Mouse (Mus musculus) adrenal gland, postnatal 4 days (tissue): Measurements from ENCODE around the gene Aldh18a1. TPM values are rescaled to one million over a fixed set of nuclear protein-coding genes. Genes with fewer than 3 reads are reported as not detected.
"Not testable (repeated sequence)": the region's sequence is repeated elsewhere in the genome, so short reads cannot be mapped to it uniquely, and the experiment has no call there.

ENCODE experiments used
- DNase-seq, 2 experiments: peaks; one replicate each; pipeline ENCODE4 v3.0.0; 2021 to 2022; ENCODE audit warnings: low spot score in 2 of 2, mixed read lengths in 2 of 2
- total RNA-seq, 2 experiments: library from RNA; stranded (reverse); gene quantifications; 2 replicates each; pipeline ENCODE4 v1.2.3; 2021

Aldh18a1 gene
- total RNA-seq, 2 experiments from 2014 or later = 27.7 to 38.2 TPM

DNA sequence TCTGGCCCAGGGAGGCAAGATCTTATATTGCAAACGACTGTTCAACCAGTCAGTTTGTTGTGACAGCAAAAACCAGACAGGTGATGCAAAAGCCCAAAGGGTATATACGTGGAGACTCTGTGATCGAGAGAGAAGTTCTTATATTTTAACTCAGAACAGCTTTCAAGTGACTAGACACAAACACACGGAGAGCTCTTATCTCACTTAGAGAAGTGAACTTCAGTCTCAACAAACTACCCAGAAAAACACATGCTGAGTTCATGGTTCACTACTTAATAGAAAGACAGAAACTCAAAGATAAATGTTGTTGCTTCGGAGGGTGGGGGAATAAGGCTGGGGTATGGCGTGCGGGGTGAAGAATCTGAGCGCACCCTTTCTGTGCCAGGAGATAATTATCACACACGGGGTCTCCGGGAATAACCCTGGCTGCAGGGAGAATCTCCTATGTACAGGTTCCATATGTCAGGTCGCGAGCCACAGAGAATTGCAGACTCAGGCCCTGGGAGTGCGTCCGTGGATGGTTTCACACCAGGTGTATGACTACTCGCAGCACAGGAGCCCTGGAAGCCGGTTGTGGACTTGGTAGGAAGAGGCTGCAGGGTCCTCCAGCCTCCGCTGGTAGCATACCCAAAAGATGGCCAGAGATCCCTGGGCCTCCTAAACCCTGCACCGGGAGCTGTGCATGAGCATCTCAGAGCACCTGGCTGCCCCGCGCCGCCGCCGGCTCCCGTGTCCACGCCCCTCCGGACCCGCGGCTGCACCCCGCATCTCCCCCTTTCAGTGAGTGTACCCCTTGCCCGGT lies 571 bp downstream of the Aldh18a1 start:
- no peak for DNase-seq

DNA sequence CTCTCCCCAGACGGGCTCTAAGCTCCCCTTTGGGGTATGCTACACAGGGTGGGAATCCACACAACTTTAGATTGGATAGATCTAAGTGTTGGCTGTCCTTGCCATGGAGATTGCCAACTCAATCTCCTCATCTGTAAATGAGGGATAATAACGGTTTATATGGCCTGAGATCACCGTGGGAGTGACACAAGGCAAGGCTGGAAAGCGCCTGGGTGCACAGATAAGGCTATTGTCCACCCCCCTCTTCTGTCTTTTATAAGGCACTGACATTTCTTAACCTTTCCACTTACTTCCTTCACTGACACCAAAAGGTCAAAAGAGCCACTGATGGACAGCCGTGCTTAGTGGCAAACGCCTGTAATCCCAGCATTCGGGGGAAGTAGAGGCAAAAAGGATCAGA lies 1.4 kb downstream of the Aldh18a1 start:
- DNase-seq = no peak

DNA sequence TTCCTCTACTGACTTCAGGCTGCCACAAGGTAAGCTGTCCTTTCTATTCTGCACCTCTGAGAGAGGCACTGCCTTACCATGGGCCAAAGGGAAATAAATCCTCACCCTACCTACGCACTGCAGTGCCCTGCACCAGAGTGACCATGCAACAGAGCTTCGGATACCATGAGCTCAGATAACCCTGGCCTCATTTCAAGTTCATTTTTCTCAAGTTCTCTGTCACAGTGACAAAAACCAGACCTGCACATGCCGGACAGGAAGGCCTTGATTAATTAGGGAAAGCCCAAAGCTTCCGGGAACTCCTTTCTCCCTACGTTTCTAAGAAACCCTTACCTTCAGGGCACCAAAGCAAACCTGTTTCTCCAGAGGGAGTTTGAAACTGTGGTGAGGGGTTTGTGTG lies 6.6 kb downstream of the Aldh18a1 start:
- no peak for DNase-seq

DNA sequence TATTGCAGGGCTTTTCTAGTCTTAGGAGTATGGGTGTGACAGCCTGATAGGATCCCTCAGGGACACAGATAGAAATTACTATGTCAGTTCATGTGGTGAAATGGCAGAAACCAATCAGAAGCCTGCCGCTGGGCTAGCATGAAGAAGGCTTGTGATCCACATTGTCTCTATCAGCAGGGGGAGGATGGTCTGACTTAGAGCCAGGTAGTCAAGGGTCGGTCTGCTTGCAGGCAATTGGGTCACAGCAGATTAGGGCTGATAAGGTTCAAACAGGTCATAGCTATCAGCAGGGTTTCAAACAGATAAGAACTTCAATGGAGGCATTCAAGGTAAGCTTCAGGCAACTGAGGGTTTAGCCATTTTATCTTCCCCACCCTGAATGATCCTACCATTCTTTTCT lies 7.4 kb downstream of the Aldh18a1 start:
- no peak for DNase-seq

DNA sequence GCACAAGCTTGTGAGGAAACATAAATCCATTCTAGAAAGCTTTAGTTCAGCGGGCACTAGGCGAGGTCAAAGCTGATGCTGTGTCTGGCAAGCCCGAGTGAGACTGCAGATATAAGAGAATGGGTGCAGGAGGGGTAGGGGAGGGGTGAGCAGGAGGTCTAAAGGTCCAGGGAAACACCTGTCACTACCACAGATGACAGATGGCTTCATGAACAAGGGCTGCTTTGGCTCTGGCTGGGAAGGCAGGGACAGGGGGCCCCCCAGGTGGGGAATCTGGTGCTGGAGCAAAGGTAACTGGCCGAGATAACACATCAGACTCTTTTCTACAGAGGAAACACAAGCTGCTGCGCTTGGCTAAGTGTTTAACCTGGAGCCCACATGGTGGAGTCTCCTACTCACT lies 12.8 kb downstream of the Aldh18a1 start:
- DNase-seq = no peak

DNA sequence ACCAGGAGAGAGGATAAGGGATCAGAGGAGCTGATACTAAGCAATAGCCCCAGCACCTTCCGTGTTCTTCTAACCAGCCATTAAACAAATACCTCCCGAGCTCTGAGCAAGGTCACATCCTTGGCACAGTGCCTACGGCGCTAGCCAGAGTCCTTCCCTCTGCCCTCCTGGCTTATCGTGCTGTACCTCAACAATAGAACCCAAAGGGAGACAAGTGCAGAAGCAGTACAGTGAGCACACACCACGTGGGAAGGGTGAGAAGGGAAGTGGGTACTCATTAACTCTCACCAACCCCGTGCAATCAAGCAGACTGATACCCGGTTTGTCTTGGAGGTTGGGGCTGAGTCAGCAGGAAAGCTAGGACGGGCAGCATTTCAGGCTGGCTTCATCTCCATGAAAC lies 17.5 kb downstream of the Aldh18a1 start:
- DNase-seq = no peak

DNA sequence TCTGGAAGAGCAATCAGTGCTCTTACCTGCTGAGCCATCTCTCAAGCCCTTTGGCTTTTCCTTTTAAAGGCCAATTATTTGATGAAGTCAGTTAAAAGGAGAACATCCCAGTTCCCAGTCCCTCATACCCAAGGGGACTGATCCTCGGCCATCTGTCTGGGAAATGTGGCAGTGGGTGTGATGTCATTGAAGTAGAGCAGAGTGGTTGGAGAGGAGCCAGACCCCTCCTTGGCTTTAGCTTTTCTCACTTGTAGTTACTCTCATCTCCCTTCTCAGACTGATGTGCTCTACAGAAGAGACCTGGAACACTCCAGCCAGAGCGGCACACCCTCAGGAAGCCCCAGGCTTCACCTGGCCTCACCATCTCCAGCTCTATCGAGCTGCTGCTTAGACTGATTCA lies 20.6 kb downstream of the Aldh18a1 start:
- DNase-seq = no peak

DNA sequence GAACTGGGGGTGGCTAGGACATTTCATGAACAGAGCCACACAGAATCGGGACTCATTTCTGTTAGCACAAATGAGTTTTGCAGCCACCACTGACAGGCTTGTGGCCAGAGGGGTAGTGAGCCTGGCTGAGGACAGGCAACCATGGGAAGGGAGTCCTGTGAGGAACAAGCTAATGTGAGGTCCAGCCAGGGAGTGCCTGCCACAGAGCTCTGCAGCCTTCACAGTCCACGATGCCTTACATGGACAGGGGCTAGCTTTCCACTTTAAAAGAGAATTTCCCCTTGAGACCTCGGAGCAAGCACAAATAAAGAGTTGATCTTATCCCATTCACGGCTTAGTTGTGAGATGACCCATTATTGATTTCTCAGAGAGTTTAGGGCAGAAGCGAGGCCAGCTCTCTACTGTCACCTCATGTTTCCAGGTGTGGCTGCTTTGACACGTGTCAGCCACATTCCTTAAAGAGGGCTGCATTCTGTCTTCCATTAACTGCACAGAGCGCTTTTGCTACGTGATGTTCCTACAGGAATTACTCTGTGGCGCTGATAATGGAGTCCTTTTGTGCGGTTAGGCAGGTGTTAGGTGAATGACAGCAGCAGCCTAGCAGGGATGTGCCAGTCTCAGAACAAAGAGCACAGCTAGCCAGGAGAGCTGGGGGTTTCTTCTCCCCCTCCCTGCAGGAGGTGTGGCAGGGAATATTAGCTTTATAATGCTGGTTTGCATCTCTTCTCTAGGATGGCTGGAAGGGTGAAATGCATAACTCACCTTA lies 24.2 kb downstream of the Aldh18a1 start:
- no peak for DNase-seq

DNA sequence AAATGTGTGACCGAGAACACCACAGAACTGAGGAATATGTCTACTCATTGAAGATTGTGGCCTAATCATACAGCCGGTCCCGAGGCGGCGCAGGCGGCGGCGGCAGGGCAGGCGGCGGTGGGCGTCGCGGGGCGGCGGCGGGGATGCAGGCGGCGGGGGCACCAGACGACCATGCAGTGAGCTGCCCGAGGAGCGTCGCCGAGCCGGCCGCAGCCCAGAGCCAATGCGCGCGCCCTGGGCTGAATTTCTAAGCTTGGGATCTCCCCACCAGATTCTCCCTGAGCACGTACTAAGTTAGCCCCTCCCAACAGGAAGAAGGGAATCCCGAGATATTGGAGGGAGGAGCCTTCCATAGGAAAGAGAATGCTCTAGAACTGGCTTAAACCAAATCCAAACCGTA lies 26.7 kb downstream of the Aldh18a1 start:
- DNase-seq = not testable (repeated sequence)

DNA sequence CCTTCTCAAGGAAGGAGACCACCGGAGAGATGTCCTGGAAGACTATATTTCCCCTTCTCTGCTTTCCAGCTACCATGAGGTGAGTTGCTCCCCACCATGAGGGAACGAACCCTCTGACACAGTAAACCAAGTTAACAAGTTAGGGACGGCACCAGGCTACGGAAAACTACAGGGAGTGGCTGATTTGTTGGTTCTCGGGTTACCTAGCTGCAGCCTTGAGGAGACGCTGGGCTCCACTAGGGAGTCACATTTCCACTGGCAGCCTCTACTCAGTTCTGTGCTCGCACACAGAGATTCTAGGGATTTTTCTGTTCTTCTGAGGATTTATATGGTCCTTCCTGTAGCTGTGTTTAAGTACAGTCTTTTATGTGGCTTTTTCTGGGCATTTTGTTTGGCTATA lies 32.2 kb downstream of the Aldh18a1 start:
- no peak for DNase-seq

DNA sequence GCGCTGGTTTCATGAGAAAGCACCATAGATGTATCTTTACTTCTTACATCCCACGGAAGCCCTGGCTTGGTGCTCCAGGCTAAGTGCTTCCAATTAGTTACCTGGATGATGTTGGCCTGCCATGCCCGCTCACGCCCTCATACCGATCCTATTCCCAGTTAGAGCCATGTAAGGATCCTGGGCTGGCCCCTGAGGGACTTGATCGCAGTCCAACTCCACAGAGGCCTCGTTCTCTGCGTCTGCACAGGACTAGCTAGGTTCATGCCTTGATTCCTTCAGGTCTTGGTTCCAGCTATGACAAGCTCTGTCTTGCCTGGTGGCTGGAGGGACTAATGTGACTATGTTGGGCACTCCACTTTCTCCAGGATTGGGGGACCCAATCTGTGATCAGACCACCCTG lies 33.1 kb downstream of the Aldh18a1 start:
- DNase-seq = no peak

DNA sequence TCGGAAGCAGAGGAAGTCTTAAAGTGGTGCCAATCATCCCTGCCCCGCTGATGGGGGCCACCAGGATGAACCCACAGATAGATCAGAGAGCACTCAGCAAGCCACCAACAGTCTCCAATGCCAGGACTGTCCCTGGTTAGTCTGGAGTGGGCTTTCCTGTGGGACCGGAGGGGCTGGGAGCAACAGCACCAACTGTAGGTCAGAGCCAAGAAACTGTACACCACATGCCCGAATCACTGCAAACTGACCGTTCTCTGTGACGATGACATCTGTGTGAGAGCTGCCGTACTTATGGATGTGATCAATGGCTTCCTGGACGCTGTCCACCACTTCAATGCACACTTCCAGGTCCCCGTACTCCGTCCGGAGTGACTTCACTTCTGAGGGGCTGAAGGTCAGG lies 33.9 kb downstream of the Aldh18a1 start:
- no peak for DNase-seq

DNA sequence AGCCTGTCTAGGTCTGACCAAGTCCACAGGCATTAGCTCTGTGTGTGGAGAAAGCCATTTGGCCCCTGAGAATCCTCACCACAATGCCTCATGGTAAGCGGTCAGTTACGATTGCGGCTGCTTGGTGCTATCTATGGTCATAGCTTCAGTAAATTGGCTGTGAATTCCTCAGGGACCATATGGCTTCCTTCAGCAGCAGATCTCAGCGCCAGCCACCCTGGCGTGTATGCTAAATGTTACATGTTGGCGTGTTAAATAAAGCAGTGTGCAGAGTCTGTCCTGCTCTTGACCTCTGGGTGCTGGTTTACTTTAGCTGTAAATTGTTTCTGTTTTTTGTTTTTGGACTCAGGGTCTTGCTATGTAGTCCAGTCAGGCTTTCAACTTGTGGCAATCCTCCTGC lies 34.4 kb downstream of the Aldh18a1 start:
- DNase-seq = no peak

DNA sequence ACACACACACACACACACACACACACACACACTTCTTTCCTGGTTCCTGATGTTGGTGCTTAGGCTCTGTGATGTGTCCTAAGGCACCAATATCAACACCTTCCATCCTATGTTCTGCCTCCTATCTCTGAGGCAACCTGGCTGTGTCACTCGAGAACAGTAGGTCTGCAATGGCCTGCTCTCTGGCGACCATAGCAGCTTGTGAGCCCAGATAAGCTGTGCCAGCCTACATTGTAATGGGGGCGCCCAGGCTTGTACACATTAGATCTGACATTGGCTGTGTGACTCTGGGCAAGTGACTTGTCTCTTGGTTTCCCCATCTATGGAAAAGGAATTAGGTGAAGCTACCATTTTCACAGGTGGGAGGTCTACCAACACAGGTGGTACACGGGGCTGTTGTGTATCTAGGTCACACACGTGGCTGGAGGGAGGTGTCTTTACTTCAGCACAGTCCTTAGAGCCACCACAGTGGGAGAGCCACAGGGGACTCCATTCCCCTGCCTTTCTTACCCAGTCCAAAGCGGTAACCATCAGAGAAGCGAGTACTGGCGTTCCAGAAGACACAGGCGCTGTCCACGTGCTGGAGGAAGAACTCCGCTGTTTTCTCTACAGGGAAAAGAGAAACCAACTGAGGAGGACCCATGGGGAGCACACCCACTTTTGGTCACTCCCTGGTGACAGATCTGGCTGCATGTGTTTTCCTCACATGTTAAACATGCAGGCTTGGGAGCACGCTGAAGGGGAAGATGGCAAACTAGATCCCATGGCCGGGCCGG lies 35.1 kb downstream of the Aldh18a1 start:
- DNase-seq = no peak

DNA sequence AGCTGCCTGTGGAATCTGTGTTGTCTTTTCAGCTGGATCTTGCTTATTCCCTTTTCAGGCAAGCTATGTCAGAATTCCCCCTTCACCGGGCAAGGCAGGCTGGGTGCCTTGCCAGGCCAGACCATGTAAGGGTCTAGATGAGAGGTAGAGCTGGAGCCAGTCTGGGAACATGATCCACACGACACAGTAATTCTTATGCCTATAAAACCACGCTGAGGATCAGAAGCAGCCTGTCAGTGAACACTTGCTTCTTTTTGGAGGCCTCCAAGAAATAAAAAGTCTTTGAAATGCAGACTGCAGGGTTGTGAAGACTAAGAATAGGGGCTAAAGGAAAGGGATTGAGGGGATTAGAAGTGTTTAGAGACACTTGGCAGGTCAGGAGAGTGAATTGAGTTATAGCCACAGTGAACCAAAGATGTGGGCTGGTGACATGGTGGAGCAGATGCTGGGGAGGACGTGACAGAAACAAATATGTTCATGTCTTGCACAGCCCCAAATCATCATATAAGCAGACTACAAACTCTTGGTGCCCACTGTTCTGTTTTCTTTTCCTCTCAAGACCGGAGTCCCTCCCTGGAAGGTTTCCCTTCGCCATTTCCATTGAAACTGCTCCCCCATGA lies 38.6 kb downstream of the Aldh18a1 start:
- DNase-seq = no peak

DNA sequence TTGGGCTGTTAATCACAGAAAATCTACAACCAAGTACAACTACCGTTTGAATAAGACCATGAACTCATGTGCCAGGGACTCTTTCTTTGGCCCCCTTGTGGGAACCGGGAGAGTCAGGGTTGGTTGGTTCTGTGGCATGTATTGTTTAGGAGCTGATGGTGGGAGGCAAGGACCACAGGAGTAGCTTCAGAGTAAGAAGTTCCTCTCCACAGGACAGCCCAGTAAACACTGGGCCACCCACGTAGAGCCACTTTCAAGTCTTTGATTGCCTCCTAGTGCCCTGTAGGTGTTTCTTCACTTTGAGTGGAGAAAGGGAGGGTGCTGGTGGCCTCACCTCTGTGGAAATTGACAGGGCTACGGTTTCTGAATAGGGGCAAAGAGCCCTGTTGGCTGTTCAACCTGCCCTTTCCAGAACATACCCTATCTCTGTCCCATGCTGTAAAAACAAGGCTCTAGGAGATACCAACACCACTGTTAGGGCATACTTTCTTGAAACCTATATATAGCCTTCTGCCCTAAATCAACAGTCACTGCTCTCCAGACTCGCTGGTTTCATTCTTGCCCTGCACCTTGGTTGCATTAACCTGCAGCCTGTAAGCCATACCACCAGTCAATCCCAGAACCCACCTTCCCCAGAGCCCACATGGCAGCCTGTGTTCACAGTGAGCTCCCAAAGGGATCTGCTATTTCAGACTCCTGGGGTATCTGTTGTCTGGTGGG lies 39.3 kb downstream of the Aldh18a1 start:
- no peak for DNase-seq

DNA sequence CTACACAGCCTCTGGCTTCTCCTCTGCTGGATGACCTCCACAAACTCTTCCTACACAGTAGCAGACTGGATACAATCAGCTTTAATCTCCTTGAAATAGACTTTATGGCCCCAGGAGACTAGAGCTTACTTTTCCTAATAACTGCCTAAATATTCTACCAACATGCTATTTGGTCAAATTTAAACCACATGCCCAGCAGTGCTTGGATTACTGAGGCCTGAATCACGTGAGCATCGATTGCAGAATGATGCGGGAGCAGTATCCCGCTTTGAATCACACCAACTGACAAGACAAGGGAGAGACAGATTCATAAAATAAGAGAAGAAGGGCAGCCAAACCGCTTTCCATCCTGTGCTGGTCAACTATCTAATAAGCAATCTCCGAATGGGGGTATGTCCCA lies 39.9 kb downstream of the Aldh18a1 start:
- no peak for DNase-seq

DNA sequence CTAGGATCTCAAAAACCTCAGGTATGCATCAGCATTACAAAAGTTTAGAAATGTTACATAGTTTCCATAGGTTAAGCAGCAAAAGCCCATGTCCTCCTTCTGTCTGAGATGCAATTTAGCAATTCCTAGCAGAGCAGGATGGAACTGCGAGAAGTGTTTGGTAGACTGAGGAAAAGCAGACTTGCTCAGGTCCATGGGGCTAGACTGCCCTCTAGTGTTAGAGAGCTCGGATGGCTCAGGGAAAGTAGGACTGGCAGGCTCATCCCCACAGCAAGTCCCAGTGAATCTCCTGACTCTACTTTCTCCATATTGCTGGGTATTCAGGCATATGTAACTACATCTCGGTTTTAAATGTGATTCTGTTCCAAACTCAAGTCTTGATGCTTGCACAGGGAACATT lies 43.4 kb downstream of the Aldh18a1 start:
- peak in 1 of 2 experiments; percentile 20 for DNase-seq

DNA sequence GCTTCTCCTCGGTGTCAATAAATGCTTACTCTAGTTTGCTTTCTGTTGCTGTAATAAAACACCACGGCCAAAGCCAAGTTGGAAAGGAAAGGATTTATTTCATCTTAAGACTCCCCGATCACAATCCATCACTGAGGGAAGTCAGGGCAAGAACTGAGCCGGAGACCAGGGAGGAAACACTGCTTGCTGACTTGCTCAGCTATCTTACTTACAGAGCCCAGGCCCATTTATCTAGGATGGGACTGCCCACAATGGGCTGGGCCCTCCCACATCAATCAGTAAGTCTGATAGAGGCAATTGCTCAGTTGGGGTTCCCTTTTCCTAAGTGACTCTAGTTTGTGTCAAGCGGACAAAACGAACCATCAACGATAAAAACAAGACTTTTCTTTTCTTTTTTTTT lies 45.5 kb downstream of the Aldh18a1 start:
- DNase-seq = no peak

DNA sequence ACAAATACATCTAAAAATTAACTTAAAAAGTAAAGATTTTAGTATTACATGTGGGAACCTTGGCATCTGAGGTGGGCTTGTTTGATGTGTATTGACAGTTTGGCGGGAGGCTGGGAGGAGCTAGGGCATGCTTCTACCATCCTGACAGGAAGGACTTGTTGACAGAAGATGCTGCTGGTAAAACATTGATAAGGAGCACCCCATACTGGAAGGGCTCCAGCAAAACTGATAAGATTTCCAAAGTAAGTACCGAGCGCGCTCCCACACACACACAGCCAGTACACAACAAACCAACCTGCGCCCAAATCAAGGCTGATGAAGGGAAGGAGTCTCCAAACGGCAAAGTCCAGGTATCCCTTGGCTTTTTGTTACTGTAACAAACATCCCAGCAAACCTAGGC lies 51.7 kb downstream of the Aldh18a1 start:
- no peak for DNase-seq

DNA sequence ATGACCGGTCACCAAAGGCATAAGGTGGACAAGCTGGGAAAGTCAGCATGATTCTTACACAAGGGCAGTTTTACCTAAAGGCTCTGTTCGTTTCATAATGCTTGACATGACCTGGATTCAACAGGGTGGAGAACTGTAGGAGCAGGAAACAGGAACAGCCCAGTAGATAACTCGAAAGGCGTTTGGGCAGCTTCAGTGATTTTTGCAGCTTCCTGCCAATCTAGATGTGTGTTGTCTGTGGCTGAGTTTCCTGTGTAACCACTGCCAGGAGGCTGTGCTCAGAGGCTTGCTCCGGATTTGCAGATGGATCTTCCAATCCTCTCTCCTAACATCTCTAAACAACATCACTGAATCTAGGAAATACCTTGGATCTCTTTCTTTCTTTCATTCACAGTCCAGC lies 55.7 kb downstream of the Aldh18a1 start:
- no peak for DNase-seq
